ENCODE assay signal across 11 mouse cellular contexts in genomic region chr5:141115963-141116362, GRCm38 (mm10).
DNase-seq lines count a peak whose midpoint lies in the region; ATAC-seq and TF ChIP-seq lines count a peak whose summit lies in the region.
"Had no signal": no experiment of that assay in that cellular context is flagged by ENCODE, and none has a peak within 500 bp of the region (broad histone marks: within the 10 kb centered on the region; RNA-seq: fewer than 3 reads in every experiment).

No protein-coding gene starts in this region.

- H3K36me3 ChIP-seq in midbrain, postnatal 0 days (ENCODE audit: insufficient read depth, low read length): no peaks in the 10 kb centered on the region
- H3K36me3 ChIP-seq in midbrain, embryonic 11.5 days (ENCODE audit: control insufficient read depth, insufficient read depth, low read length): no peaks in the 10 kb centered on the region
- H3K36me3 ChIP-seq: hindbrain, embryonic 15.5 days; liver, embryonic 15.5 days had no signal

- H3K27ac ChIP-seq in midbrain, postnatal 0 days (ENCODE audit: low read depth, low read length): no peak overlapping the region
- no peak overlapping the region for H3K27ac ChIP-seq in midbrain, embryonic 11.5 days (ENCODE audit: low read depth, low read length)
- H3K27ac ChIP-seq in left cerebral cortex, adult 2 months: no peak overlapping the region
- H3K27ac ChIP-seq: hindbrain, embryonic 15.5 days; liver, embryonic 15.5 days had no signal

- H3K4me2 ChIP-seq in midbrain, postnatal 0 days (ENCODE audit: low read depth, low read length, poor library complexity, severe bottlenecking): no peak overlapping the region
- no peak overlapping the region for H3K4me2 ChIP-seq in midbrain, embryonic 11.5 days
- H3K4me2 ChIP-seq: hindbrain, embryonic 15.5 days; liver, embryonic 15.5 days had no signal

- no peaks in the 10 kb centered on the region for H3K27me3 ChIP-seq in midbrain, postnatal 0 days (ENCODE audit: insufficient read depth, low read length)
- no peaks in the 10 kb centered on the region for H3K27me3 ChIP-seq in midbrain, embryonic 11.5 days (ENCODE audit: control insufficient read depth, insufficient read depth, low read length)
- H3K27me3 ChIP-seq: hindbrain, embryonic 15.5 days; liver, embryonic 15.5 days; Patski had no signal

- DNase-seq in cerebellum, adult 11-12 months: peak; percentile 4
- DNase-seq in cerebellum, adult 8-10 months: no peak
- DNase-seq in midbrain, postnatal 0 days (ENCODE audit: low spot score): peak; percentile 39
- no peak for DNase-seq in midbrain, embryonic 11.5 days (ENCODE audit: low spot score, missing footprints)
- peak; percentile 61 to 64 for DNase-seq in left cerebral cortex, adult 2 months (ENCODE audit: extremely low spot score in 1 of 2, low spot score in 2 of 2)
- no peak for DNase-seq in adrenal gland, postnatal 36 days
- no peak for DNase-seq in lung, adult 18-20 months
- no peak for DNase-seq in spleen, postnatal 4 days (ENCODE audit: low spot score in 2 of 2)

- no peak overlapping the region for H3K9ac ChIP-seq in midbrain, postnatal 0 days (replicated peaks; ENCODE audit: low read length, poor library complexity, severe bottlenecking)
- H3K9ac ChIP-seq in midbrain, embryonic 11.5 days (ENCODE audit: low read length): no peak overlapping the region
- H3K9ac ChIP-seq: hindbrain, embryonic 15.5 days; liver, embryonic 15.5 days had no signal

- 84% methylated on average over 8 of the region's 8 CpGs for WGBS in midbrain, postnatal 0 days
- WGBS in midbrain, embryonic 11.5 days: 93% methylated on average over 8 of the region's 8 CpGs

- intact Hi-C loops in left cerebral cortex, adult 2 months (cut with DNase I): loop anchor here (1.0 to 2.0 kb wide), 3 partner anchors 91 to 1198 kb away; partner anchors contain the start of gene Sdk1

- H3K4me1 ChIP-seq in midbrain, postnatal 0 days (ENCODE audit: insufficient read depth, low read length): no peaks in the 10 kb centered on the region
- H3K4me1 ChIP-seq in midbrain, embryonic 11.5 days (ENCODE audit: control insufficient read depth, insufficient read depth, low read length): no peaks in the 10 kb centered on the region
- H3K4me1 ChIP-seq: hindbrain, embryonic 15.5 days; liver, embryonic 15.5 days had no signal

- TF ChIP-seq CTCF in midbrain, postnatal 0 days (IDR thresholded peaks at IDR 0.05): no peak
- TF ChIP-seq CTCF in left cerebral cortex, adult 2 months (IDR thresholded peaks at IDR 0.05): peak; percentile 29; the same call in 1 of the 2 replicates

- no peaks in the 10 kb centered on the region for H3K9me3 ChIP-seq in midbrain, postnatal 0 days (ENCODE audit: low read length)
- no peaks in the 10 kb centered on the region for H3K9me3 ChIP-seq in midbrain, embryonic 11.5 days (ENCODE audit: control insufficient read depth, low read length)
- H3K9me3 ChIP-seq: hindbrain, embryonic 15.5 days; liver, embryonic 15.5 days had no signal

- H3K4me3 ChIP-seq in midbrain, postnatal 0 days (ENCODE audit: low read depth, low read length): no peak overlapping the region
- no peak overlapping the region for H3K4me3 ChIP-seq in midbrain, embryonic 11.5 days (ENCODE audit: low read depth, low read length)
- no peak overlapping the region for H3K4me3 ChIP-seq in left cerebral cortex, adult 2 months
- H3K4me3 ChIP-seq: hindbrain, embryonic 15.5 days; liver, embryonic 15.5 days had no signal

- ATAC-seq in midbrain, postnatal 0 days (ENCODE audit: low FRiP score): no peak
- ATAC-seq in midbrain, embryonic 11.5 days (ENCODE audit: low FRiP score): no peak
- ATAC-seq: Patski had no signal

Comparison
In these comparisons a context has a peak if more than half of its experiments do, and no peak if none do; other contexts are left out.
1. DNase-seq: peak in cerebellum, adult 11-12 months (single experiment), midbrain, postnatal 0 days (single experiment) and left cerebral cortex, adult 2 months (2 of 2); none in cerebellum, adult 8-10 months (single experiment), midbrain, embryonic 11.5 days (single experiment), adrenal gland, postnatal 36 days (0 of 2), lung, adult 18-20 months (0 of 2) and spleen, postnatal 4 days (0 of 2).